In genomic region chr19:29366226-29366968, GRCm38 (mm10) we compare ENCODE assay signal across 9 mouse cellular contexts. TPM values are rescaled to one million over a fixed set of nuclear protein-coding genes. Genes with fewer than 3 reads are reported as not detected.
DNase-seq lines count a peak whose midpoint lies in the region; ATAC-seq and TF ChIP-seq lines count a peak whose summit lies in the region.
"Had no signal": no experiment of that assay in that cellular context is flagged by ENCODE, and none has a peak within 500 bp of the region (broad histone marks: within the 10 kb centered on the region; RNA-seq: fewer than 3 reads in every experiment).

No protein-coding gene starts in this region.

- H3K36me3 ChIP-seq in erythroblast, embryonic 14.5 days (ENCODE audit: control insufficient read depth) = no peaks in the 10 kb centered on the region
- no peaks in the 10 kb centered on the region for H3K36me3 ChIP-seq in forebrain, postnatal 0 days (ENCODE audit: insufficient read depth)
- H3K36me3 ChIP-seq in liver, embryonic 14.5 days (replicated peaks; ENCODE audit: control insufficient read depth, insufficient read depth, low read depth) = no peaks in the 10 kb centered on the region

- 59% methylated on average over 20 of the region's 20 CpGs for WGBS in forebrain, postnatal 0 days
- 14% methylated on average over 20 of the region's 20 CpGs for WGBS in liver, embryonic 14.5 days (ENCODE audit: insufficient replicate concordance)

- H3K9me3 ChIP-seq in erythroblast, embryonic 14.5 days (ENCODE audit: control insufficient read depth, low read length) = no peaks in the 10 kb centered on the region
- no peaks in the 10 kb centered on the region for H3K9me3 ChIP-seq in forebrain, postnatal 0 days (ENCODE audit: low read length)
- H3K9me3 ChIP-seq in liver, embryonic 14.5 days (ENCODE audit: control insufficient read depth, low read length) = no peaks in the 10 kb centered on the region

- no peak for TF ChIP-seq CTCF in forebrain, postnatal 0 days (IDR thresholded peaks at IDR 0.05; ENCODE audit: low read depth)
- TF ChIP-seq CTCF in liver, embryonic 14.5 days (IDR thresholded peaks at IDR 0.05; ENCODE audit: low read depth) = no peak

- H3K4me1 ChIP-seq in erythroblast, embryonic 14.5 days (ENCODE audit: control insufficient read depth) = peaks cover 42% of the 10 kb centered on the region
- H3K4me1 ChIP-seq in forebrain, postnatal 0 days (ENCODE audit: insufficient read depth) = peaks cover 7% of the 10 kb centered on the region; the same call in 1 of the 2 replicates
- peaks cover 13 to 18% of the 10 kb centered on the region in 2 experiments for H3K4me1 ChIP-seq in liver, embryonic 14.5 days (replicated peaks; ENCODE audit: control insufficient read depth in 2 of 2, insufficient read depth in 2 of 2, low read length in 1 of 2)

- H3K4me2 ChIP-seq in forebrain, postnatal 0 days (ENCODE audit: low read depth) = peak overlapping the region; percentile 80
- peak overlapping the region; percentile 84 for H3K4me2 ChIP-seq in liver, embryonic 14.5 days (ENCODE audit: low read depth)

- H3K27ac ChIP-seq in forebrain, postnatal 0 days (ENCODE audit: low read depth, low read length) = no peak overlapping the region
- H3K27ac ChIP-seq in liver, embryonic 14.5 days = peak overlapping the region; percentile 81

- peak; percentile 36 for DNase-seq in 416B (ENCODE audit: low read depth)
- no peak for DNase-seq in forebrain, postnatal 0 days
- DNase-seq in liver, embryonic 14.5 days (ENCODE audit: low read depth in 3 of 3, low spot score in 3 of 3) = no peak
- no peak for DNase-seq in embryo, embryonic 10 days (ENCODE audit: low spot score)
- no peak for DNase-seq in layer of hippocampus, postnatal 36 days
- no peak for DNase-seq in left cerebral cortex, postnatal 36 days (ENCODE audit: low spot score in 2 of 2)

- TF ChIP-seq EP300 in liver, embryonic 14.5 days (IDR thresholded peaks at IDR 0.05; ENCODE audit: low read depth) = no peak

- peak overlapping the region; percentile 39; the same call in 1 of the 2 replicates for H3K9ac ChIP-seq in forebrain, postnatal 0 days
- peak overlapping the region; percentile 80 for H3K9ac ChIP-seq in liver, embryonic 14.5 days (replicated peaks)

- no peaks in the 10 kb centered on the region for H3K27me3 ChIP-seq in erythroblast, embryonic 14.5 days (ENCODE audit: control insufficient read depth)
- H3K27me3 ChIP-seq in forebrain, postnatal 0 days (ENCODE audit: insufficient read depth, low read length) = no peaks in the 10 kb centered on the region
- no peaks in the 10 kb centered on the region for H3K27me3 ChIP-seq in liver, embryonic 14.5 days (ENCODE audit: control insufficient read depth, insufficient read depth, low read length)

- intact Hi-C loops in left cerebral cortex, postnatal 36 days (cut with DNase I) = no loop called here

- ATAC-seq in erythroblast, adult 5-6 weeks (replicated peaks; ENCODE audit: low FRiP score, poor library complexity, severe bottlenecking) = no peak
- no peak for ATAC-seq in forebrain, postnatal 0 days
- no peak for ATAC-seq in liver, embryonic 14.5 days (ENCODE audit: insufficient read depth)

- peak overlapping the region; percentile 81 for H3K4me3 ChIP-seq in erythroblast, embryonic 14.5 days (replicated peaks)
- H3K4me3 ChIP-seq in forebrain, postnatal 0 days (ENCODE audit: low read depth, low read length) = peak overlapping the region; percentile 46
- peak overlapping the region; percentile 78 to 79 for H3K4me3 ChIP-seq in liver, embryonic 14.5 days (ENCODE audit: insufficient read depth in 1 of 2, low read depth in 2 of 2, low read length in 2 of 2)

RNA-seq across cellular contexts. Expression of gene Plgrkt, which starts 0.8 kb away (rescaled TPM):
- 0.66 and 1.1 TPM in 2 replicates for polyA plus RNA-seq in erythroblast, embryonic 14.5 days (2012)
- total RNA-seq in erythroblast, adult 5-6 weeks (2015; ENCODE audit: low replicate concordance) = 61.0 and 81.7 TPM in 2 replicates
- 38.1 and 73.6 TPM in 2 replicates for total RNA-seq in erythroblast, adult 5-6 weeks (2017; ENCODE audit: low replicate concordance)
- 45.5 and 57.6 TPM in 2 replicates for total RNA-seq in forebrain, postnatal 0 days (2014; rRNA removed)
- 85.6 and 105 TPM in 2 replicates for polyA plus RNA-seq in forebrain, postnatal 0 days (2015; fragmentation: Nextera tagmentation; extraction: Ambion mirVana)
- polyA plus RNA-seq in liver, embryonic 14.5 days (2012; rRNA removed) = 14.0 and 21.9 TPM in 2 replicates
- 26.2 and 28.3 TPM in 2 replicates for polyA plus RNA-seq in liver, embryonic 14.5 days (2014; fragmentation: Nextera tagmentation; extraction: Ambion mirVana)
- 10 to 100 TPM; 27.9 to 32.1 TPM for total RNA-seq in layer of hippocampus, postnatal 36 days (2021)
- total RNA-seq in left cerebral cortex, postnatal 36 days (2021) = 10 to 100 TPM; 23.7 to 28.6 TPM

RNA-seq across cellular contexts. Expression of gene Cd274, which starts 0.9 kb away (rescaled TPM):
- not detected in 2 replicates for polyA plus RNA-seq in erythroblast, embryonic 14.5 days (2012)
- 0.58 and 4.6 TPM in 2 replicates for total RNA-seq in erythroblast, adult 5-6 weeks (2015; ENCODE audit: low replicate concordance)
- 3.6 and 4.6 TPM in 2 replicates for total RNA-seq in erythroblast, adult 5-6 weeks (2017; ENCODE audit: low replicate concordance)
- total RNA-seq in forebrain, postnatal 0 days (2014; rRNA removed) = 1.2 and 2.0 TPM in 2 replicates
- polyA plus RNA-seq in forebrain, postnatal 0 days (2015; fragmentation: Nextera tagmentation; extraction: Ambion mirVana) = 0.42 and 0.79 TPM in 2 replicates
- 0.65 and 0.75 TPM in 2 replicates for polyA plus RNA-seq in liver, embryonic 14.5 days (2012; rRNA removed)
- 0.10 and 0.67 TPM in 2 replicates for polyA plus RNA-seq in liver, embryonic 14.5 days (2014; fragmentation: Nextera tagmentation; extraction: Ambion mirVana)
- total RNA-seq in layer of hippocampus, postnatal 36 days (2021) = 1 to 10 TPM in 1 of 2 experiments, under 1 TPM in 1; 0.94 to 1.3 TPM
- under 1 TPM; 0.97 to 0.99 TPM for total RNA-seq in left cerebral cortex, postnatal 36 days (2021)

RNA-seq across cellular contexts. Expression of gene Rln1, which starts 31.9 kb away (rescaled TPM):
- not detected in 2 replicates for polyA plus RNA-seq in erythroblast, embryonic 14.5 days (2012)
- not detected in 2 replicates for total RNA-seq in erythroblast, adult 5-6 weeks (2015; ENCODE audit: low replicate concordance)
- total RNA-seq in erythroblast, adult 5-6 weeks (2017; ENCODE audit: low replicate concordance) = not detected in 2 replicates
- 7.2 and 14.3 TPM in 2 replicates for total RNA-seq in forebrain, postnatal 0 days (2014; rRNA removed)
- polyA plus RNA-seq in forebrain, postnatal 0 days (2015; fragmentation: Nextera tagmentation; extraction: Ambion mirVana) = 7.1 and 9.1 TPM in 2 replicates
- polyA plus RNA-seq in liver, embryonic 14.5 days (2012; rRNA removed) = not detected in 2 replicates
- not detected in 2 replicates for polyA plus RNA-seq in liver, embryonic 14.5 days (2014; fragmentation: Nextera tagmentation; extraction: Ambion mirVana)
- total RNA-seq in layer of hippocampus, postnatal 36 days (2021) = 1 to 10 TPM; 1.1 to 2.5 TPM
- 1 to 10 TPM; 1.2 to 1.5 TPM for total RNA-seq in left cerebral cortex, postnatal 36 days (2021)
- total RNA-seq: heart, adult 18-20 months had no signal

RNA-seq across cellular contexts. Expression of gene Insl6, which starts 41.2 kb away (rescaled TPM):
- polyA plus RNA-seq in erythroblast, embryonic 14.5 days (2012) = not detected in 2 replicates
- not detected in 2 replicates for total RNA-seq in erythroblast, adult 5-6 weeks (2015; ENCODE audit: low replicate concordance)
- not detected in 2 replicates for total RNA-seq in erythroblast, adult 5-6 weeks (2017; ENCODE audit: low replicate concordance)
- total RNA-seq in forebrain, postnatal 0 days (2014; rRNA removed) = 0.48 and 0.54 TPM in 2 replicates
- 2.0 and 2.2 TPM in 2 replicates for polyA plus RNA-seq in forebrain, postnatal 0 days (2015; fragmentation: Nextera tagmentation; extraction: Ambion mirVana)
- polyA plus RNA-seq in liver, embryonic 14.5 days (2012; rRNA removed) = 0.36 and 0.45 TPM in 2 replicates
- 0.76 and 1.2 TPM in 2 replicates for polyA plus RNA-seq in liver, embryonic 14.5 days (2014; fragmentation: Nextera tagmentation; extraction: Ambion mirVana)
- not detected for total RNA-seq in layer of hippocampus, postnatal 36 days (2021)
- under 1 TPM in 1 of 2 experiments, not detected in 1; 0.96 TPM for total RNA-seq in left cerebral cortex, postnatal 36 days (2021)

RNA-seq across cellular contexts. Expression of gene Pdcd1lg2, which starts 44.3 kb away (rescaled TPM):
- 0.02 TPM in 1 of 2 replicates, not detected in the other for polyA plus RNA-seq in erythroblast, embryonic 14.5 days (2012)
- total RNA-seq in erythroblast, adult 5-6 weeks (2015; ENCODE audit: low replicate concordance) = not detected in 2 replicates
- 0.42 TPM in 1 of 2 replicates, not detected in the other for total RNA-seq in erythroblast, adult 5-6 weeks (2017; ENCODE audit: low replicate concordance)
- total RNA-seq in forebrain, postnatal 0 days (2014; rRNA removed) = 0.15 and 0.19 TPM in 2 replicates
- polyA plus RNA-seq in forebrain, postnatal 0 days (2015; fragmentation: Nextera tagmentation; extraction: Ambion mirVana) = not detected in 2 replicates
- polyA plus RNA-seq in liver, embryonic 14.5 days (2012; rRNA removed) = 0.02 TPM in 1 of 2 replicates, not detected in the other
- not detected in 2 replicates for polyA plus RNA-seq in liver, embryonic 14.5 days (2014; fragmentation: Nextera tagmentation; extraction: Ambion mirVana)
- not detected for total RNA-seq in layer of hippocampus, postnatal 36 days (2021)
- total RNA-seq in left cerebral cortex, postnatal 36 days (2021) = under 1 TPM; 0.20 to 0.32 TPM
